Mouse (Mus musculus): ENCODE measurements around the gene Hpse.

Hpse gene

DNA sequence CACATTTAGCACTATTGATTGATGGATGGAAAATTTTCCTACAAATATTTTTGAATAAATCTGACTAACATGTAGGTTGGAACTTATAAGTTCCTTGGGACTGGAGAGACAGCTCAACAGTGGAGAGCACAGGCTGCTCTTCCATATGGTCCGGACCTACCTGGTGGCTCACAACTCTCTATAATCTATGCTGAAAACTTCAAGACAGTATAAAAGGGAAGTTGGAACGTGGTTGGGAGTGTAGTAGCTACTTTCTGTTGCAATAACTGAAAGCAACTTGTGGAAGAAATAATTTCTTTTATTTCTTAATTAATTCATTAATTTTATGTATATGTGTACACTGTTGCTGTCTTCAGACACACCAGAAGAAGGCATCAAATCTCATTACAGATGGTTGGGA lies 22.1 kb downstream of the Hpse start:
- DNase-seq (ENCODE audit: low read depth, low spot score), result no peak

DNA sequence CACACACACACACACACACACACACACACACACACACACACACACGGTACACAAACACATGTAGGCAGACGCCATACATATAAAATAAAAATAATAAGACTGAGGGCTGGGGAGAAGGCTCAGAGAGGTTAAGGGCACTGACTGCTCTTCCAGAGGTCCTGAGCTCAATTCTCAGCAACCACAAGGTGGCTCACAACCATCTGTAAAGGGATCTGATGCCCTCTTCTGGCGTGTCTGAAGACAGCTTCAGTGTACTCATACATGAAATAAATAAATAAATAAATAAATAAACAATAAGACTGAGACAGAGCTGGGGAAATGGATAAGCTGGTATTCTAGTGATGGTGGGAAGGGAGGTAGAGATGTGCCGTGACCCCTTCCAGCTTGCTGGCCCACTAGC lies 33.9 kb downstream of the Hpse start:
- DNase-seq (ENCODE audit: low read depth, low spot score), result no peak

DNA sequence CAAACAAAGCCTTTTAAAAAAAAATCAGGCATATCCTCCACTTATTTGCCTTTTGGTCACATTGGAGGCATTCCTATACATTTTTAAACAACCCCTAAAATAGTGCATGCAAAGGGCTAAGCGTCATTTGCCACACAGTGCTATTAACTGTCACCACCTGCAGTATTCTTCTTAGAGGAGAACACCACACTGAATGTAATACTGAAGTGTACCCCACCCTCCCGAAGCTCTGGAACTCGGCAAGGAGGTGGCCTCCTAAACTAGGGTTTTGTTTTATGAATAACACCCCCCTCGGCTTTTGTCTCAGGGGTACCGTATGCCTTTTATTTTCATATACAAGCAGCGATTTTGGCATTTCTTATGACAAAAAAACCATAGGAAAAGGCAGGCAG lies 39.0 kb downstream of the Hpse start:
- DNase-seq (ENCODE audit: low read depth, low spot score), result peak; percentile 84

DNA sequence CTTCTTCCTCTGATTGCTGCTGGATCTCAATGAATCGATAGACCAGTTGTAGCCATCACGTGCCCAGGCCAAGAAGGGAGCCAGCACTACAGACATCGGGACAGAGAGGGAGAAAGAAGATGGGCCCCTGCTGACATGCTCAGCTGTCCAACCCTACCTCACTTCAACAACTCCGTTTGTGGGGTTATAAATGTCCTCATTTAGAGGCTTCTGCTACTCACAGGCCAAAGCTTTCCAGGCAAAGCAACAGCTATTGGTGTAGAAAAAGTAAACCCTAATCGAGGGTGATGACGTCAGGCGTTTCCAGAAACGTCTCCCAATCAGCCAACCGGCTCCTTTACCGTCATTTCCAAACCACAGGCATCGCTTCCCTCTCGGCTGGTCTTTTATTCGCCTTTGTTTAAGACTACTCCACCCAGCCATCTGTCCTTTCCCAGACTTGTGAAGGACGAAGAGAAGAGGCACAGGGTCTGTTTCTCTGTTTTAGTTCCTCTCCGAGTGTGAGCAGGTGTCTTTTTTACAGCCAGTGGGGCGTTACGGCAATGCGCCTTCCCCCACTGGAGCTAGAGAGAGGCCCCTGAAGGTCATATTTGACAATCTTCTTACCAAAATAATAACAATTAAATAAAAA lies 39.5 kb downstream of the Hpse start:
- DNase-seq (ENCODE audit: low read depth, low spot score), result peak; percentile 91

DNA sequence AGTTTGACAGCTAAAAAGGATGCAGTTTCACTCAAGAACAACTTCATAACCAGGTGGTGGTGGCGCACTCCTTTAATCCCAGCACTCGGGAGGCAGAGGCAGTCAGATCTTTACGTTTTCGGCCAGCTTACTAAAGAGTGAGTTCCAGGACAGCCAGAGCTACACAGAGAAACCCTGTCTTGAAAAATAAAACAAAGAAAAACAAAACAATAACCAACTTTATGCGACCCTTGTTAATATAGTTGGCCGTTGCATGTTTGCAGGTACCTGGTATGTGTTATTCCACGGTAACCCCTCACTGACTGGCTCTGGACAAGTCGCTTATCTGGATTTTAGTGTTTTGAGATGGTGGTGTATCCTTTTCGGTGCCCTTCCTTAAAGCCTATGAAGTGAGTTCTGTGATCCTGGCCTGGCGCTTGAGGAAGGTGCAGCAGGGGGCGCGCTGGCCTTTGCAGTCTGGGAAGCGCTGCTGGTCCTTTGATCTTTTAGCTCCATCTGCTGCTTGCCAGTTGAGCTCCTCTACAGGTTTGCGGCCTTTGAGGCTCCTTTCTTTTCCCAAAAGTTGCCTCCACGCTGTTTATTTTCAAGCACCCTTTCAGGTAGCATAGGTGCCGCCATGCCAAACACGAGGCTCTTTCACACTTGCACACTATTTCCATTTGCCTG lies 44.7 kb downstream of the Hpse start, which contains the start of gene Coq2:
TSS of gene Coq2 (minus strand) at position 430 of the 666 bp plus-strand sequence.
- peak; percentile 90 for DNase-seq (ENCODE audit: low read depth, low spot score)

DNA sequence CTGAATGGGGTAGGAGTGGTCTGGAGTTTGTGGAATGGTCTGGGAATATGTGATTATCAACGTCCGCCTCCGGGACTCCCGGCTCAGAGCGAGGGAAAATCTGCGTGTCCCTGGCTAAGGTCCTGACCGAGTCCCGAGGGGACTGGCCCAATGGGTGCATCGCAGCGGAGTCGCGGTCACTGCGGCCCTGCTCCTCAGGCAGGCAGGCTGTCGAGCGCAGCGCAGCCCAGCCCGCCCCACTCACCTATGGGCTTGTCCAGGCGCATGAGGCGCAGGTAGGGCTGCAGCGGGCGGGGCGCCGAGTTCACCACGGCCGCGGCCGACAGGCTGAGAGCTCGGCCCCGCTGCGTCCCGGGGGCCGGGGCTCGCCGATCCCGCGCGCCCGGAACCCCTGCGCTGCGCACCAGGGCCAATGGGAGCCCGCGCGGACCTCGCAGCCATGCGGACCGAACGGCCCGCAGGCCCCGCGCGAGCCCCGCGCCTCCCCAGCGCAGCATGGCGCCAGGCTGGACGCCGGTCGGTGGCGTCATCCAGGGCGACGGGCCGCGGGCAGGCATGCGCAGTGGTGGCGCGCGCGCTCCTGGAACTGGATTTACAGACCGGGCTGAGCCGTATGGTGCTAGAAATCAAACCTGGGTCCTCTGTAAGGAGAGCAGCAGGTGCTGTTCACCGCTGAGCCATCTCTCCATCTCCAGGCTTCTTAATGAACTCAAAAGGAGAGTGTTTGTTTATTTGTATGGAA lies 45.6 kb downstream of the Hpse start:
- peak; percentile 93 for DNase-seq (ENCODE audit: low read depth, low spot score)

DNA sequence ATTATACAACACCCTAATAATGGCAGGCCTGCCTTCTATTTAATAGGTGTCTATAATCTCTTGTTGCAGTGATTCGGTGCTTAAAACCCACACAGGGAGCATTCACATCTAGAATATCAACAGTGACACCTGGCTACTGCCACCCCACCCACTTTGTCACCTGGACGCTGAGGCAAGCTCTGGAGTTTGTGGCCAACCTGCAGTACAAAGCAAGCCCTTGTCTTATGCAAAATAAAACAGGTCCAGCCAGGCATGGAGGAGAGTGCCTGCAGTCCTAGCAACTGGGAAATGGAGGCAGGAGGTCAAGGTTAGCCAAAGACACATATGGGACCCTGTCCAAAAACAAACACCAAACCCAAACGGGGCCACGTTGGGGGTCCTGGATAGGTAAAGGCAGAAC lies 47.1 kb downstream of the Hpse start:
- peak; percentile 40 for DNase-seq (ENCODE audit: low read depth, low spot score)

DNA sequence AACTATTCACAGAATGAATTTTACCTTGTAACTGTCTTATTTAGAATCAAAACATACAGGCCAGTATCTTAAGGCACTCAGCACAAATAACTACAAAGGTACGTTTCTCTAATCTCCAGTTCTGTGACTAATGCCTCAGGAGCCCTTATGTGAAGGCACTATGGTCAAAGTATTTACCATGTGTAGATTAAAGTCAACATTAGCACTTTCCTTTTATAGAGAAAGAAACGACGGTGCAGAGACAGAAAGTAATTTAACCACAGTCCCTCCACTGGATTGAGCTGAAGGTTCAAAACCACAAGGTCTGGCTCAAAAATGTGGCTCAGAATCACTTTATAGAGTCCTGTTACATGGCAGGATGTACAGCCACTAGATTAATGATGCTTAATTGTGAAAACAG lies 47.6 kb downstream of the Hpse start:
- no peak for DNase-seq (ENCODE audit: low read depth, low spot score)

DNA sequence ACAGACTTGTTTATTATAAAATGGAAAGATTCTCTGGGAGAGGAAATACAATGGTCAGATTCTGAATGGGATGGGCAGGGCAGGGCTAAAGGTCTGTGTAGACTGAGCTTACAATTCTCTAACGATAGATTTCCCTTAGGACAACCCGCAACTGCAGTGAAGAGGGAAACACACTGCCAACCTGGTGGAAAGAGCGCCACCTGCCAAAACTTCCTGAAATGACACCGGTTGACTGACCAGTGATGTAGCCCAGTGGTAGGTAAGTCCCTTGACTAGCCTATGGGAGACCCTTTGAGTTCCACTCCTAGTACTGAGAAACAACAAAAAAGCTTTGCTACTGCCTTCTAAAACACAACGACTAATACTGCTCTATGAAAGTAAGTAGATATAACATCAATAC lies 48.1 kb downstream of the Hpse start:
- DNase-seq (ENCODE audit: low read depth, low spot score), result peak; percentile 58

DNA sequence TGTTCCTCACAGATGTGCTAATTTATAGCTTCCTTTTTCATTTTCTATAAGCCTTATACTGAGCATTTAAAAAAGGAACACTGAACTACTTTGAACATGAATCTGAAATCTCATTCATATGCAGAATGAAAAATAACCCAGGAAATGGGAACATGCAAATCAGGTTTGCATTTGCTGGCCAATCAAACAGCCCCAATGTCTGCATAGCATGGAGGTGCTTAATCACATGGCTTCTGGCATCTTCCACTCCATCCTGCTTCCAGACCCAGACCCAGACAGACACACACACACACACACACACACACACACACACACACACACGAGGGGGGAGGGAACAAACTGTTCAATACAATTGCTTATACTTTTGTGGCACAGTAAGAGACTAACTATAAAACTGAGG lies 52.6 kb downstream of the Hpse start:
- DNase-seq (ENCODE audit: low read depth, low spot score), result peak; percentile 41

DNA sequence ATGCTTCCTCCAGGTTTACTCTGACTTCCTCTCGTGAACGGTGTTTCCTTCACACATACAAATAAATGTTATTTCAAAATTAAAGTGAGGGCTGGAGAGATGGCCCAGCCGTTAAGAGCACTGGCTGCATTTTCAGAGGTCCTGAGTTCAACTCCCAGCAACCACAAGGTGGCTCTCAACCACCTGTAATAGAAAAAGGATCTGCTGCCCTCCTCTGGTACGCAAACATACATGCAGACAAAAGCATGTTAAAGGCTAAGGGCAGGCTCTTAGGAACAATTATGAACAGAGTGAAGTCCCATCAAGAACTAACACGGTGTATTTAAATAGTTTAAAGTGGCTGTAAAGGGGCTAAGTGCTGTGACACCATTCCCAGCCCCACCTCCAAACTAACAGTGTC lies 55.7 kb downstream of the Hpse start:
- peak; percentile 81 for DNase-seq (ENCODE audit: low read depth, low spot score)

DNA sequence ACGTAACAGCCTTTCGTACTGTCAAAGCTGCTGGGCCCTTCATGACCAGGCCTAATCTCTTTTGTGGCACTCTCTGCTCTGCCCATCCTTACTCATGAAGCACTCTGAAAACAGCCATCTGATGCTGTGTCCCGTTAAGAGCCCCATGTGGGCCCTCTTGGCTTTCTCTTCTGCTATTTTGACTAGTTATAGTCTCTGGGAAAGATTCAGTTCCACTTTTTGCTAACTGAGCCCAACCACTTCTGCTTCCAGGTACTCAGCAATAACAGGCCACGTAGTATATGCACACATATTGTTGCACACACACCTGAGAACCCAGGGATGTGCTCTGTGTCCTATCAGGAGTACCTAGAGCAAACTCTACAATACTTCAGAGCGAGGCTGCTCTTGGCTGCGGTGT lies 56.5 kb downstream of the Hpse start:
- peak; percentile 91 for DNase-seq (ENCODE audit: low read depth, low spot score)

DNA sequence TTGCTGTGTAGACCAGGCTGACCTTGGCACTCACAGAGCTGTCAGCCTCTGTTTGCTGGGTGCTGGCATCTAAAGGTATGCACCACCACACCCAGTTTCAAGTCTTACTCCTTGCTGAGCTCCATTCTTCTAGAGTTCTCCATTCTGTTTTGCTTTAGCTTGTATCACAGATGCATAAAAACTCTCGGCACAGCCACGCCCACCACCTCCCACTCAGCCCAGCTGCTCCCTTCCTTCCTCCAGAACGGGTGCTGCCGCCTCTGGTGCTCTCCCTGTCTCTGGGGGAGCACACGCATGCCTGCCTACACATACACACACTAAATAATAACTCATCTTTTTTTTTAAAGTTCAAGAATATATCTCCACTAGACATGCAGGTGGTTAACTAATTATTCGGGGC lies 61.1 kb downstream of the Hpse start:
- DNase-seq (ENCODE audit: low read depth, low spot score), result peak; percentile 69

DNA sequence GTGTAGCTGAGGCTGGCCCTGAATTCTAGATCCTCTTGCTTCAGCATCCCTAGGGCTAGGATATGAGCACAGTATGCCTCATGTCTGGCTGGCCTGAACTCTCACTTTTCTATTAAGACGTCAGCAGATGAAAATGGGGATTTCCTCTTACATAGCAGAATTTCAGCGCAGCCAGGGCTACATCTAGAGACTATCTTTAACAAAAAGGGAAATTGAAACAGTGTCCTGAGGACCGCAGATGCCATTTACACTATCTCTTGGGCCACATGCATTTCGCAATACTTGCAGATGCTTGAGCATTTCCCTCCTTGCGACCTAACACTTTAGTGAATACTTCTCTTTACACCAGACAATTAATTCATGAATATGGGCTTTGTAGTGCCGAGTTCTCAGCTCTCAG lies 63.2 kb downstream of the Hpse start:
- DNase-seq (ENCODE audit: low read depth, low spot score), result peak; percentile 89

DNA sequence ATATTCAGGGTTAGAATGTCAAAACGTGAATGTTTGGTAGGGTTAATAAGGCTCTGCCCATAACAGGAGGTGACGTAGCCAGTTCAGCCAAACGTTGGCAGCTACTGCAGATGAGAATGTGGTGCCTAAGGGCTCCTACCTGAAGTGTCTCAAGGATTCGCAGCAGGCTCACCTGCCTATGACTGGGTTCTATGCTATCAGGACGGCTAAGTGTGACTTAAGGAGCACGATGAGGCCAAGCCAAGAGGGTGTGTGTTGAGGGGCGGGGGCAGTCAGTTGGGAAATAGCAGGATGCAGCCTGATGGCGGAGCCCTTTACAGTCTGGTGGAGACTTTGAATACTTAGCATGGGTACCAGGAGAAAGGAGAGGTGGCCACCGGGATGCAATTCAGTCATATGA lies 67.2 kb downstream of the Hpse start:
- no peak for DNase-seq (ENCODE audit: low read depth, low spot score)

DNA sequence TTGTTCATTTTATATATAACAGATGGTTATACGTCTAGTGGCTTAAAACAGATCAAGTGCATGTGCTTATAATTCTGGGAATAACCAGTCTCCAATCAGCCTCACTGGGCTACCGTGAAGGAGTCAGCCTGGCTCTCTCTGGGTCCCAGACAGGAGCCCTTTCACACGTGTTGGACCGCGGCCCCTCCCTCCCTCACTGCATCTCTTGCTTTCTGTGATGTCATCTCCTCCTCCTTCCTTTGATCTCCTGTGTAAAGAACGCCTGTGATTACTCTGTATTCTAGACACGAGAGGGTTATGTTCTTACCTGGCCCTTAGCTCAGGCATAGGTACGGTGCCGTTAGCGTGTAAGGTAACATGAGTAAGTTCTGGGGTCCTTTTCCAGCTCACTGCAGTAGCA lies 68.0 kb downstream of the Hpse start:
- no peak for DNase-seq (ENCODE audit: low read depth, low spot score)

DNA sequence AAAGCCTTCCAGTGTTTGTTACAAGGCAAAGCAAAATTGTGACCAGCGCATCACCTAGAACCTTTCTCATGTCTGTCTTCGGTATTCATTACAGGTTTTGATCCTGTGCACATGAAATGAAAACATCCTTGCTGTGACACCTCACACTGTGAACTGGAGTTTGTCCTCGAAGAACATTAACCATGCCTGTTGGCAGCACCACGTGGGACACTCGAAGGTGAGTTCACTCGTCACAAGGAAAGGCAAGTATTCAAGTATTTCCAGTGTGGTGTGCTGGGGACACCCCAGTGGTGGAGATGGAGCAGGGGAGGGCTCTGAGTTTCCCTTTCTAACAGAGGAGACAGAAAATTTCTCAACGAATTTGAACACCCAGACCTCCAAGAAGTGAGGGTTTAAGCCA lies 68.5 kb downstream of the Hpse start:
- DNase-seq (ENCODE audit: low read depth, low spot score), result no peak

DNA sequence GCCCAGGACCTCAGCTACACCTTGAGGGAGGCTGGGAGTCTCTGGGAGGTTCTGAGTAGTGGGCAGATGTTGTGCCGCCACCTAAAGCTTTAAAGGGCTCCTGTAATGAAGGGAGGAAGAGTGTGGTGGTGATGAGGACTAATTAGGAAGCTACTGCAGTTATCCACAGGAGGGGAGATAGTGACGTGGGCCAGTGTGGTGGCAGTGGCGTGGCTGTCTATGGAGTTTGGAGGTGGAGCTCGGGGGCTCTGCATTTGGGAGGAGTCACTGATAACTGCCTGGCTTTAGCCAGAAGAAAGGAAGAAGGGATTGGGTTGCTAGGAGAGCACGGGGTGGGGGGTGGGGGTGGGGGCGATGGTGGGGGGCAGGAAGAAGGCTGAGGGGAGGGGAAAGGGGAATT lies 71.0 kb downstream of the Hpse start:
- DNase-seq (ENCODE audit: low read depth, low spot score), result no peak

DNA sequence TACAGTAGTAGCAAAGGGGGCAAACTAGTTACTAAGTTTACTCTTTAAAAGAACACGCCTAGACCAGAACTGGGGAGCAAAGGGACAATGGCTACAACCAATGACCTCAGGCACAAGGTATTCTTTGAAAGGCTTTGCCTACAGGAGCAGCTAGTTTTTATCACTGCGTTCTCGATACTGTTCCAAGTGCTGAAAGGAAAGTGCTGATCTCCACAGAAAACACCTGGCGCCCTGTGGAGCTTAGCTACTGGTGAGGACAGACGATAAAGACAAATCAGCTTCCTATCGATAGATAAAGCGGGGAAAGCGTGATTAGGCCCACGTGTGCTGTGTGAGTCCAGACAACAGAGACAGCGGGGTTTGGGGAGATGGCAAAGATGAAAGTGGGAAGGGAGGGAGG lies 71.5 kb downstream of the Hpse start:
- no peak for DNase-seq (ENCODE audit: low read depth, low spot score)

DNA sequence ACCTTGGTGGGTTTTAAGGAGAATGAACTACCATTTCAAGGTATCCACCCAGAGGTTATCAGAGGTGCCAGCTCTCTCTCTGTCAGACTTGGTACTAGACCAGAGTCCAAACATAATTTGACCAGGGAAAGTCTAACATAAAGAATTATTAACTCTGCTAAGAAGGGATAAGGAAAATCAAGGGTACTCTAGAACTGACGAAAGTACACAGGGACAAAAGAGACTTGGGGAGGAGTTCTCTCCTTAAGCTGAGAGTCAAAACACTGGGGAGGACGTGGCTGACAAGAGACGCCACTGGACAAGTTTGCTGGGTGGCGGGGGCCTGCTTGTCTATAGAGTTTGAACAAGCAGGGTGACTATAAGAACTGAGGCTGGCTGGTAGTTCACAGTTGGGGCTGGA lies 73.0 kb downstream of the Hpse start:
- DNase-seq (ENCODE audit: low read depth, low spot score), result no peak

DNA sequence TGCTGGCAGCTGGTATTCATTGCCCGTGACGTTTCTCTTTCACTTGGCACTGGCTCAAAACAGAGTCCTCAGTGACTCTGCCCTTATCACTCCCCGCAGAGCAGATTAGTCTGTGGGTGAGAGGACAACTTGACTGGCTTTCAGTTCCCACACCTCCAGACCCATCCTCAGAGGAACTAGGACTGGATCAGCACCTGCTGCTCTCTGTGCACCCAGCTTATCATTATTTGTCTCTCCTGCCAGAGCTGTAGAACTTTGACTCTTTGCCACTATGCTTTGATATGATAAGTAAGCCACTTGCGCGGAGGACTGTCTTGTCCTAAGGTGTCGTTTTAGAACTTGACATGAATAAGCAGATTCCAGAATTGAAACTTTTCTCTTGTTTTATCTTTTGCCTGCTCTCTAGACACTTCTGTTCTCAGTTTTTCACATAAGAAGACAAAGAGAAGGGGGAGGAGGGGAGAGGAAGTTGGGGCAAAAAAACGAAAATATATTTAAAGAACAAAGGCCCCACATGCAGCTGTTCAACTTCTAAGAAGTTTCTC lies 75.5 kb downstream of the Hpse start:
- peak; percentile 80 for DNase-seq (ENCODE audit: low read depth, low spot score)

DNA sequence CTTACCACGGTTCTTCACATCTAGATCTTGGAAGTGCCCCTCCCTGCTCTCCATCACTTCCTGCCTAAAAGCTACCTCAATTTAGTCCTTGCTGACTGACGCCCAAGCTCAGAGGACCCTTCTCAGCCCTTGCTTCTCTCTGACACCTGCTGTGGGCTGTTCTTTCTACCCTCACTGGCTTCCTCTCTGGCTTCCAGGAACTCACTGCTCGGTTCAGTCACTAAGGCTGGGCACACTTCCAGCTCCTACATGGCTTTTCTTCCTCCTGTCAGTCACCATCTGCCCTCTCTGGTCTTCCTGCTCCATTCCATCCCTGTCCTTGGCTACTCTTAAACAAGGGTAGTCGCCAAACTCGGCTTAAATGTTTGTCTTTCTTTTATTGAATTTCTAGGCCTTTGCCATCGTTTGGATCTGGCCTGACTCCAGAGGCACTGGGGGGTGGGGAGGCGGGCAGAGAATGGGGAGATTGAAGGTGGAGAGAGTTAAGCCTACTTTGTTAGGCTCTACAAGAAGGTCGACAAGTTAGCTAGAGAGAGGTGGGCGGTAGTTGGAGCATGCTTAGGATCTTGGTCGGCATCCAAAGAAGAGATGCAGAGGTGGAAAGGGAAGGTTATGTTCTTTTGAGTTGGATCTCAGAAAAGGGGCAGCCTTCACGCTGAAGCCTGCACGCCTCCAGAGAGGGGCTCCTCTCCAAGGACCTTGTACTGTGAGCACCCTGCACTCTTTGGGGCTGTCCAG lies 76.1 kb downstream of the Hpse start:
- no peak for DNase-seq (ENCODE audit: low read depth, low spot score)

All from A20 (cell line).